Mouse (Mus musculus): ENCODE data around the gene Gm16223.

- TF ChIP-seq ZC3H11A (IDR thresholded peaks at IDR 0.05; ENCODE audit: borderline replicate concordance, low read depth, low read length) = no peak
- TF ChIP-seq HCFC1 (IDR thresholded peaks at IDR 0.05; ENCODE audit: borderline replicate concordance, insufficient read depth, low read length) = no peak
- no peak for TF ChIP-seq ZNF384 (IDR thresholded peaks at IDR 0.05; ENCODE audit: low read depth, low read length)
- TF ChIP-seq CHD2 (IDR thresholded peaks at IDR 0.05; ENCODE audit: low read depth, low read length) = no peak
- TF ChIP-seq MAFK (IDR thresholded peaks at IDR 0.05; ENCODE audit: insufficient read depth, low read depth, low read length) = no peak
These were observed 100.3 kb downstream of the Gm16223 start for GRCm38 (mm10) chr5:42168071-42168470.

Measured in ES-E14 (cell line).